Mouse (Mus musculus): ENCODE measurements at regions not wholly inside any gene's neighbourhood (a gene's known extent, or its start where the extent isn't known, plus 50 kb on each side); places are given as distances from the start of the nearest gene placed in this dataset.

- no peak overlapping the region for H3K27ac ChIP-seq (ENCODE audit: insufficient read depth, low read length)
- H3K4me1 ChIP-seq (ENCODE audit: control insufficient read depth, insufficient read depth, low read length) = no peaks in the 10 kb centered on the region
- DNase-seq = no peak
- no peak for TF ChIP-seq CTCF (IDR thresholded peaks at IDR 0.05; ENCODE audit: borderline replicate concordance, insufficient read depth, low read depth, low read length)
- TF ChIP-seq POLR2A (IDR thresholded peaks at IDR 0.05; ENCODE audit: borderline replicate concordance, insufficient read depth, low read length) = no peak
- 89% methylated on average over 6 of the region's 6 CpGs for WGBS
- no peak overlapping the region for H3K4me3 ChIP-seq (replicated peaks; ENCODE audit: insufficient read depth, low read depth, low read length)
- no peaks in the 10 kb centered on the region for H3K27me3 ChIP-seq (ENCODE audit: control insufficient read depth, insufficient read depth, low read length)
Measured at GRCm38 (mm10) chr14:58994994-58995393, 147.7 kb downstream of the 1700129C05Rik start.

- Histone ChIP-seq H3K27me3 (ENCODE audit: control insufficient read depth, insufficient read depth, low read length) (no peaks in the 10 kb centered on the region), H3K4me1 (ENCODE audit: control insufficient read depth, insufficient read depth, low read length) (no peaks in the 10 kb centered on the region), H3K4me3 (replicated peaks; ENCODE audit: insufficient read depth, low read depth, low read length) (no peak overlapping the region), H3K27ac (ENCODE audit: insufficient read depth, low read length) (no peak overlapping the region)
- DNase-seq = no peak
- TF ChIP-seq POLR2A (IDR thresholded peaks at IDR 0.05; ENCODE audit: borderline replicate concordance, insufficient read depth, low read length) (no peak), CTCF (IDR thresholded peaks at IDR 0.05; ENCODE audit: borderline replicate concordance, insufficient read depth, low read depth, low read length) (no peak)
- 85% methylated on average over 5 of the region's 5 CpGs for WGBS
Measured at GRCm38 (mm10) chr14:58989644-58990217, 153.0 kb downstream of the 1700129C05Rik start.

GRCm38 (mm10) chr14:58987688-58988087 lies 155.0 kb downstream of the 1700129C05Rik start:
- Histone ChIP-seq H3K27ac (ENCODE audit: insufficient read depth, low read length) (no peak overlapping the region), H3K4me1 (ENCODE audit: control insufficient read depth, insufficient read depth, low read length) (no peaks in the 10 kb centered on the region), H3K4me3 (replicated peaks; ENCODE audit: insufficient read depth, low read depth, low read length) (no peak overlapping the region), H3K27me3 (ENCODE audit: control insufficient read depth, insufficient read depth, low read length) (no peaks in the 10 kb centered on the region)
- no peak for DNase-seq
- TF ChIP-seq POLR2A (IDR thresholded peaks at IDR 0.05; ENCODE audit: borderline replicate concordance, insufficient read depth, low read length) (no peak), CTCF (IDR thresholded peaks at IDR 0.05; ENCODE audit: borderline replicate concordance, insufficient read depth, low read depth, low read length) (no peak)
- WGBS = 50% methylated on average over 8 of the region's 8 CpGs

- TF ChIP-seq CTCF (IDR thresholded peaks at IDR 0.05; ENCODE audit: borderline replicate concordance, insufficient read depth, low read depth, low read length) (no peak), POLR2A (IDR thresholded peaks at IDR 0.05; ENCODE audit: borderline replicate concordance, insufficient read depth, low read length) (no peak)
- no peak overlapping the region for H3K4me3 ChIP-seq (replicated peaks; ENCODE audit: insufficient read depth, low read depth, low read length)
- H3K27me3 ChIP-seq (ENCODE audit: control insufficient read depth, insufficient read depth, low read length) = no peaks in the 10 kb centered on the region
- 51% methylated on average over 5 of the region's 5 CpGs for WGBS
- DNase-seq = no peak
- no peak overlapping the region for H3K27ac ChIP-seq (ENCODE audit: insufficient read depth, low read length)
- no peaks in the 10 kb centered on the region for H3K4me1 ChIP-seq (ENCODE audit: control insufficient read depth, insufficient read depth, low read length)
Measured at GRCm38 (mm10) chr14:58985838-58986237, 156.9 kb downstream of the 1700129C05Rik start.

- no peak overlapping the region for H3K4me3 ChIP-seq (replicated peaks; ENCODE audit: insufficient read depth, low read depth, low read length)
- 85% methylated on average over 4 of the region's 4 CpGs for WGBS
- H3K27ac ChIP-seq (ENCODE audit: insufficient read depth, low read length) = no peak overlapping the region
- H3K4me1 ChIP-seq (ENCODE audit: control insufficient read depth, insufficient read depth, low read length) = no peaks in the 10 kb centered on the region
- DNase-seq = no peak
- no peak for TF ChIP-seq CTCF (IDR thresholded peaks at IDR 0.05; ENCODE audit: borderline replicate concordance, insufficient read depth, low read depth, low read length)
- no peak for TF ChIP-seq POLR2A (IDR thresholded peaks at IDR 0.05; ENCODE audit: borderline replicate concordance, insufficient read depth, low read length)
- no peaks in the 10 kb centered on the region for H3K27me3 ChIP-seq (ENCODE audit: control insufficient read depth, insufficient read depth, low read length)
Measured at GRCm38 (mm10) chr14:58976791-58977190, 165.9 kb downstream of the 1700129C05Rik start.

- DNase-seq = no peak
- Histone ChIP-seq H3K4me1 (ENCODE audit: control insufficient read depth, insufficient read depth, low read length) (no peaks in the 10 kb centered on the region), H3K4me3 (replicated peaks; ENCODE audit: insufficient read depth, low read depth, low read length) (no peak overlapping the region), H3K27me3 (ENCODE audit: control insufficient read depth, insufficient read depth, low read length) (no peaks in the 10 kb centered on the region), H3K27ac (ENCODE audit: insufficient read depth, low read length) (no peak overlapping the region)
- WGBS = 79% methylated on average over 3 of the region's 3 CpGs
- TF ChIP-seq CTCF (IDR thresholded peaks at IDR 0.05; ENCODE audit: borderline replicate concordance, insufficient read depth, low read depth, low read length) = no peak
Measured at GRCm38 (mm10) chr14:58969248-58969647, 173.4 kb downstream of the 1700129C05Rik start.

GRCm38 (mm10) chr14:58967975-58968374 lies 174.7 kb downstream of the 1700129C05Rik start:
- no peak for TF ChIP-seq CTCF (IDR thresholded peaks at IDR 0.05; ENCODE audit: borderline replicate concordance, insufficient read depth, low read depth, low read length)
- TF ChIP-seq POLR2A (IDR thresholded peaks at IDR 0.05; ENCODE audit: borderline replicate concordance, insufficient read depth, low read length) = no peak
- no peak overlapping the region for H3K27ac ChIP-seq (ENCODE audit: insufficient read depth, low read length)
- H3K4me3 ChIP-seq (replicated peaks; ENCODE audit: insufficient read depth, low read depth, low read length) = no peak overlapping the region
- H3K27me3 ChIP-seq (ENCODE audit: control insufficient read depth, insufficient read depth, low read length) = no peaks in the 10 kb centered on the region
- 97% methylated on average over 5 of the region's 5 CpGs for WGBS
- DNase-seq = no peak
- no peaks in the 10 kb centered on the region for H3K4me1 ChIP-seq (ENCODE audit: control insufficient read depth, insufficient read depth, low read length)

GRCm38 (mm10) chr14:58967163-58967562 lies 175.5 kb downstream of the 1700129C05Rik start:
- no peaks in the 10 kb centered on the region for H3K4me1 ChIP-seq (ENCODE audit: control insufficient read depth, insufficient read depth, low read length)
- WGBS = 85% methylated on average over 1 of the region's 1 CpGs
- H3K4me3 ChIP-seq (replicated peaks; ENCODE audit: insufficient read depth, low read depth, low read length) = no peak overlapping the region
- H3K27ac ChIP-seq (ENCODE audit: insufficient read depth, low read length) = no peak overlapping the region
- TF ChIP-seq POLR2A (IDR thresholded peaks at IDR 0.05; ENCODE audit: borderline replicate concordance, insufficient read depth, low read length) (no peak), CTCF (IDR thresholded peaks at IDR 0.05; ENCODE audit: borderline replicate concordance, insufficient read depth, low read depth, low read length) (no peak)
- H3K27me3 ChIP-seq (ENCODE audit: control insufficient read depth, insufficient read depth, low read length) = no peaks in the 10 kb centered on the region
- DNase-seq = no peak
